In the genomic region with DNA sequence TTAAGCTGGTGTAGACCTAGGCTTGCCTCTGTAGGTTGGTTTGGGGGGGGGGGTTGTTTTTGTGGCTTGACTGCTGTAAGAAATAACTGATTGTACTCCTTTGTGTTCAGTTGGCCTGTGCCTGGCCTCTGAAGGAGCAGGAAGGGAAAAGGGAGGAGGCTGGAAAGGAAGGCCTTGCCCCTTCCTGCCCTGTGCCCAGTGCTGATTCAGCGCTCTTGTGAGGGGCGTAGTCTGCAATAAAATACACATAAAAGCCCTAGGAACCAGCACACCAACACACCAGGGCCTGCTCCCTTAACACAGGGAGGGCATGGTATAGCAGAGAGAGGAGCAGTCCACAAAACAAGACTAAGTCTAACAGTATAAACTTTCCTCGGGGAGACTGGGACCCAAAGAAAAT, we compare ENCODE assay signal across 8 mouse cellular contexts. TPM values are rescaled to one million over a fixed set of nuclear protein-coding genes. Genes with fewer than 3 reads are reported as not detected.
A peak's percentile ranks its signal among the peaks of the same experiment; 100 is the strongest.
DNase-seq lines count a peak whose midpoint lies in the region; ATAC-seq and TF ChIP-seq lines count a peak whose summit lies in the region.
"Had no signal": no experiment of that assay in that cellular context is flagged by ENCODE, and none has a peak within 500 bp of the region (broad histone marks: within the 10 kb centered on the region; RNA-seq: fewer than 3 reads in every experiment).

No protein-coding gene starts in this region.

- no peak for TF ChIP-seq CTCF in heart, adult 2 months (IDR thresholded peaks at IDR 0.05)

- intact Hi-C loops in heart, adult 2 months (cut with DNase I) = loop anchor here (1.0 kb wide), 1 partner anchor 100 kb away; no protein-coding TSS in a partner anchor

- no peak overlapping the region for H3K4me3 ChIP-seq in heart, adult 2 months
- H3K4me3 ChIP-seq in heart, embryonic 14.5 days (ENCODE audit: control insufficient read depth in 1 of 2, insufficient read depth in 1 of 2, low read depth in 1 of 2, low read length in 2 of 2) = no peak overlapping the region
- no peak overlapping the region for H3K4me3 ChIP-seq in lung, embryonic 16.5 days (ENCODE audit: low read length)
- H3K4me3 ChIP-seq: neural tube, embryonic 12.5 days had no signal

- 0 out of 2 replicates have a peak, but pooled peaks cover 3% of the 10 kb centered on the region for H3K9me3 ChIP-seq in heart, embryonic 14.5 days (ENCODE audit: control insufficient read depth, low read length)
- H3K9me3 ChIP-seq in lung, embryonic 16.5 days (ENCODE audit: control insufficient read depth, low read length) = no peaks in the 10 kb centered on the region
- H3K9me3 ChIP-seq: neural tube, embryonic 12.5 days had no signal

- 45% methylated on average over 3 of the region's 3 CpGs for WGBS in heart, adult 2 months
- 74% methylated on average over 3 of the region's 3 CpGs for WGBS in heart, embryonic 14.5 days
- WGBS in lung, embryonic 16.5 days = 64% methylated on average over 3 of the region's 3 CpGs

- peaks cover 9% of the 10 kb centered on the region for H3K4me1 ChIP-seq in heart, adult 2 months (ENCODE audit: control insufficient read depth, insufficient read depth, low read length)
- H3K4me1 ChIP-seq in heart, embryonic 14.5 days (ENCODE audit: control insufficient read depth in 2 of 2, insufficient read depth in 2 of 2, low read length in 2 of 2) = 0 out of 4 replicates have a peak, but pooled peaks cover 0 to 4% of the 10 kb centered on the region in 2 experiments
- H3K4me1 ChIP-seq in lung, embryonic 16.5 days (replicated peaks; ENCODE audit: control insufficient read depth, insufficient read depth, low read length) = no peaks in the 10 kb centered on the region
- H3K4me1 ChIP-seq: neural tube, embryonic 12.5 days had no signal

- peak overlapping the region; percentile 24 for H3K27ac ChIP-seq in heart, adult 2 months
- H3K27ac ChIP-seq in heart, embryonic 14.5 days (replicated peaks in 1 of 2; ENCODE audit: control insufficient read depth in 1 of 2, insufficient read depth in 1 of 2, low read depth in 2 of 2, low read length in 2 of 2) = peak overlapping the region; percentile 32 to 59
- peak overlapping the region; percentile 61; the same call in 1 of the 2 replicates for H3K27ac ChIP-seq in lung, embryonic 16.5 days (ENCODE audit: low read length)
- H3K27ac ChIP-seq: neural tube, embryonic 12.5 days had no signal

- ATAC-seq in heart, embryonic 14.5 days (ENCODE audit: insufficient number of reproducible peaks, insufficient read depth, low FRiP score, low read depth) = peak; percentile 63
- peak; percentile 84 for ATAC-seq in lung, embryonic 16.5 days (ENCODE audit: low read depth)
- no peak for ATAC-seq in CD4-positive, CD25-positive, alpha-beta regulatory T cell, adult 4 months

- TF ChIP-seq EP300 in heart, adult 2 months (IDR thresholded peaks at IDR 0.05; ENCODE audit: insufficient read depth, low read depth, low read length) = 0 out of 2 replicates have a peak, but pooled peaks have one; percentile 63

- DNase-seq in heart, adult 2 months = peak in 1 of 2 experiments; percentile 59
- peak; percentile 58 for DNase-seq in kidney, postnatal 10 days
- no peak for DNase-seq in right cerebral cortex, postnatal 10 days (ENCODE audit: low spot score in 2 of 2)
- no peak for DNase-seq in thymus, postnatal 14 days

- H3K27me3 ChIP-seq in heart, adult 2 months (ENCODE audit: control insufficient read depth, insufficient read depth, low read length) = no peaks in the 10 kb centered on the region
- H3K27me3 ChIP-seq in heart, embryonic 14.5 days (ENCODE audit: control insufficient read depth, insufficient read depth, low read length) = no peaks in the 10 kb centered on the region
- no peaks in the 10 kb centered on the region for H3K27me3 ChIP-seq in lung, embryonic 16.5 days (ENCODE audit: control insufficient read depth, insufficient read depth, low read depth, low read length)
- H3K27me3 ChIP-seq: neural tube, embryonic 12.5 days had no signal

- H3K9ac ChIP-seq in heart, adult 2 months (ENCODE audit: low read depth, low read length) = no peak overlapping the region
- no peak overlapping the region for H3K9ac ChIP-seq in heart, embryonic 14.5 days (ENCODE audit: low read length)
- H3K9ac ChIP-seq in lung, embryonic 16.5 days (ENCODE audit: low read length) = no peak overlapping the region
- H3K9ac ChIP-seq: neural tube, embryonic 12.5 days had no signal

- TF ChIP-seq POLR2A in heart, adult 2 months (IDR thresholded peaks at IDR 0.05; ENCODE audit: insufficient read depth, low read depth, low read length) = peak; percentile 38; the same call in 1 of the 2 replicates

- H3K36me3 ChIP-seq in heart, adult 2 months (ENCODE audit: control insufficient read depth, insufficient read depth, low read length) = peaks cover 5% of the 10 kb centered on the region
- H3K36me3 ChIP-seq in heart, embryonic 14.5 days (ENCODE audit: control insufficient read depth, insufficient read depth, low read length) = no peaks in the 10 kb centered on the region
- H3K36me3 ChIP-seq in lung, embryonic 16.5 days (ENCODE audit: control insufficient read depth, insufficient read depth, low read length) = no peaks in the 10 kb centered on the region
- H3K36me3 ChIP-seq: neural tube, embryonic 12.5 days had no signal

- H3K79me2 ChIP-seq in heart, adult 2 months (replicated peaks; ENCODE audit: control insufficient read depth, insufficient read depth, low read length) = no peaks in the 10 kb centered on the region

- H3K4me2 ChIP-seq in heart, embryonic 14.5 days (ENCODE audit: low read length) = no peak overlapping the region
- H3K4me2 ChIP-seq in lung, embryonic 16.5 days (ENCODE audit: low read depth, low read length) = no peak overlapping the region
- H3K4me2 ChIP-seq: neural tube, embryonic 12.5 days had no signal

RNA-seq across cellular contexts. Expression of gene Cdca7l, which starts 40.8 kb away (rescaled TPM):
- total RNA-seq in heart, adult 2 months (2021) = under 1 TPM; 0.16 to 0.23 TPM
- 0.10 and 0.26 TPM in 2 replicates for polyA plus RNA-seq in heart, adult 2 months (2012; rRNA removed)
- 9.7 and 10.1 TPM in 2 replicates for polyA plus RNA-seq in heart, embryonic 14.5 days (2014; fragmentation: Nextera tagmentation; extraction: Ambion mirVana)
- 47.2 and 54.6 TPM in 2 replicates for polyA plus RNA-seq in lung, embryonic 16.5 days (2015; fragmentation: Nextera tagmentation; extraction: Ambion mirVana)
- polyA plus RNA-seq in CD4-positive, CD25-positive, alpha-beta regulatory T cell, adult 4 months (2017; shearing (Covaris generic)) = 10 to 100 TPM; 32.9 to 35.5 TPM
